Mouse (Mus musculus): Measurements from ENCODE around the gene Madd.

GRCm38 (mm10) chr2:91116842-91117241 is 66.8 kb downstream of the Madd start:
- TF ChIP-seq CTCF (IDR thresholded peaks at IDR 0.05; ENCODE audit: extremely low read depth, insufficient read depth, low read length) (no peak), POLR2A (IDR thresholded peaks at IDR 0.05; ENCODE audit: extremely low read depth, insufficient read depth, low read length) (no peak)

All from cortical plate, adult 2 months (tissue).